Mouse (Mus musculus) 3134 (cell line): ENCODE measurements around the gene Vmn1r149.
"Not testable (repeated sequence)": the region's sequence is repeated elsewhere in the genome, so short reads cannot be mapped to it uniquely, and the experiment has no call there.

ENCODE experiments used
- DNase-seq: peaks from one replicate; pipeline ENCODE4 v3.0.0-alpha.2; 2011; ENCODE audit warnings: low spot score; ENCODE audit not compliant: insufficient read length; ENCODE audit errors: extremely low read depth

Gene Vmn1r149

GRCm38 (mm10) chr7:22438129-22438528 is at the start of gene Vmn1r149:
TSS of gene Vmn1r149 (minus strand) at chr7:22438229.
- not testable (repeated sequence) for DNase-seq

- not testable (repeated sequence) for DNase-seq
Measured at GRCm38 (mm10) chr7:22463975-22464374, 25.9 kb upstream of the Vmn1r149 start, which contains the start of gene Gm10665. TSS of gene Gm10665 (minus strand) at chr7:22464075.

- not testable (repeated sequence) for DNase-seq
Measured at GRCm38 (mm10) chr7:22413283-22413682, 24.7 kb downstream of the Vmn1r149 start, which contains the start of gene Vmn1r148. TSS of gene Vmn1r148 (plus strand) at chr7:22413583.
